Comparison of ENCODE assay signal across 8 mouse cellular contexts in genomic region chr10:82860181-82860928, GRCm38 (mm10). TPM values are rescaled to one million over a fixed set of nuclear protein-coding genes. Genes with fewer than 3 reads are reported as not detected.
DNase-seq lines count a peak whose midpoint lies in the region; ATAC-seq lines count a peak whose summit lies in the region.

No protein-coding gene starts in this region.

- under 1% methylated on average over 50 of the region's 50 CpGs for WGBS in midbrain, embryonic 10.5 days

- H3K36me3 ChIP-seq in midbrain, embryonic 10.5 days = peaks cover 30% of the 10 kb centered on the region

- intact Hi-C loops in left cerebral cortex, postnatal 4 days (cut with DNase I) = no loop called here

- H3K27ac ChIP-seq in midbrain, embryonic 10.5 days (replicated peaks) = peak overlapping the region; percentile 98

- no peaks in the 10 kb centered on the region for H3K9me3 ChIP-seq in midbrain, embryonic 10.5 days (replicated peaks)

- H3K4me3 ChIP-seq in midbrain, embryonic 10.5 days = peak overlapping the region; percentile 74

- H3K4me1 ChIP-seq in midbrain, embryonic 10.5 days = peaks cover 50% of the 10 kb centered on the region

- DNase-seq in adrenal gland, adult 18-20 months (ENCODE audit: low spot score in 2 of 2) = peak; percentile 74 to 76
- DNase-seq in gastrocnemius, postnatal 10 days = peak; percentile 70
- peak; percentile 41 for DNase-seq in hindlimb bud, embryonic 11.5 days (ENCODE audit: extremely low spot score, low read depth, low spot score)
- peak; percentile 69 for DNase-seq in left cerebral cortex, postnatal 4 days
- DNase-seq in midbrain, embryonic 10.5 days (ENCODE audit: low spot score) = peak; percentile 84
- DNase-seq in right cerebral cortex, postnatal 25 days = peak; percentile 68
- DNase-seq in yolk sac, embryonic 10.5 days (ENCODE audit: low spot score) = peak; percentile 86

- peak; percentile 31 for ATAC-seq in common myeloid progenitor, adult 5-6 weeks (replicated peaks; ENCODE audit: low read depth, poor library complexity, severe bottlenecking)

- peaks cover 10% of the 10 kb centered on the region; the same call in 1 of the 2 replicates for H3K27me3 ChIP-seq in midbrain, embryonic 10.5 days (ENCODE audit: low read depth, poor library complexity, severe bottlenecking)

RNA-seq across cellular contexts. Expression of gene Eid3, which starts 6.1 kb away (rescaled TPM):
- total RNA-seq in adrenal gland, adult 18-20 months (2021) = 1 to 10 TPM; 1.4 to 2.0 TPM
- total RNA-seq in common myeloid progenitor, adult 5-6 weeks (2017) = 3.3 and 3.6 TPM in 2 replicates
- 1 to 10 TPM in 1 of 2 experiments, under 1 TPM in 1; 0.78 to 2.3 TPM for total RNA-seq in gastrocnemius, postnatal 10 days (2021)
- 1 to 10 TPM; 3.0 to 4.5 TPM for total RNA-seq in left cerebral cortex, postnatal 4 days (2021)
- 0.15 and 0.20 TPM in 2 replicates for polyA plus RNA-seq in midbrain, embryonic 10.5 days (2016; fragmentation: Nextera tagmentation; extraction: Ambion mirVana)

RNA-seq across cellular contexts. Expression of gene Txnrd1, which starts 26.6 kb away (rescaled TPM):
- total RNA-seq in adrenal gland, adult 18-20 months (2021) = 100 to 1,000 TPM in 1 of 2 experiments, 10 to 100 TPM in 1; 86.4 to 142 TPM
- total RNA-seq in common myeloid progenitor, adult 5-6 weeks (2017) = 114 and 119 TPM in 2 replicates
- 10 to 100 TPM; 30.6 to 35.2 TPM for total RNA-seq in gastrocnemius, postnatal 10 days (2021)
- 10 to 100 TPM; 90.2 to 94.2 TPM for total RNA-seq in left cerebral cortex, postnatal 4 days (2021)
- 163 and 169 TPM in 2 replicates for polyA plus RNA-seq in midbrain, embryonic 10.5 days (2016; fragmentation: Nextera tagmentation; extraction: Ambion mirVana)

Comparison
In these comparisons a context has a peak if more than half of its experiments do, and no peak if none do; other contexts are left out.
1. Peak in every context shown above with its lines: DNase-seq, ATAC-seq, H3K4me3 ChIP-seq and H3K27ac ChIP-seq.